Mouse (Mus musculus) forebrain, embryonic 11.5 days (tissue): ENCODE results near the gene Mpp2. TPM values are rescaled to one million over a fixed set of nuclear protein-coding genes. Genes with fewer than 3 reads are reported as not detected.

Experiments
- ATAC-seq: fragments of 200-750 bp; cut with Nextera tagmentation; replicated peaks from 2 replicates; pipeline ENCODE4 v1.8.0; 2017; ENCODE audit warnings: moderate TSS enrichment; ENCODE audit not compliant: low FRiP score
- DNase-seq: peaks from one replicate; pipeline ENCODE4 v3.0.0-alpha.2; 2017; ENCODE audit warnings: low spot score
- H3K27ac ChIP-seq: fragments of 300-500 bp; sonication (generic); 2 replicates; pipeline ENCODE4 v1.5.1; 2014; ENCODE audit warnings: low read depth, low read length
- H3K27me3 ChIP-seq: fragments of 300-500 bp; sonication (generic); 2 replicates; pipeline ENCODE4 v1.6.1; 2014; ENCODE audit warnings: mild to moderate bottlenecking, low read length, mixed read lengths; ENCODE audit not compliant: control insufficient read depth, insufficient read depth
- H3K36me3 ChIP-seq: fragments of 300-500 bp; sonication (generic); 2 replicates; pipeline ENCODE4 v1.6.1; 2014; ENCODE audit warnings: mild to moderate bottlenecking, low read length, moderate library complexity, mixed read lengths; ENCODE audit not compliant: control insufficient read depth, insufficient read depth
- H3K4me1 ChIP-seq: fragments of 300-500 bp; sonication (generic); replicated peaks from 2 replicates; pipeline ENCODE4 v1.6.1; 2014; ENCODE audit warnings: low read length, mixed read lengths; ENCODE audit not compliant: control insufficient read depth, insufficient read depth
- H3K4me2 ChIP-seq: fragments of 300-500 bp; sonication (generic); 2 replicates; pipeline ENCODE4 v1.6.1; 2014; ENCODE audit warnings: low read depth, mild to moderate bottlenecking, low read length, moderate library complexity, mixed read lengths; ENCODE audit not compliant: severe bottlenecking
- H3K4me3 ChIP-seq: fragments of 300-500 bp; sonication (generic); 2 replicates; pipeline ENCODE4 v1.5.1; 2014; ENCODE audit warnings: low read depth, low read length
- H3K9ac ChIP-seq: fragments of 300-500 bp; sonication (generic); 2 replicates; pipeline ENCODE4 v1.6.1; 2014; ENCODE audit warnings: low read length
- H3K9me3 ChIP-seq: fragments of 300-500 bp; sonication (generic); 2 replicates; pipeline ENCODE4 v1.6.1; 2016; ENCODE audit warnings: low read length, mixed read lengths; ENCODE audit not compliant: control insufficient read depth
- WGBS: fragments of 180-500 bp; shearing (Covaris S2); extraction: QIAGEN DNeasy Blood & Tissue Kit; methylation state at CpG from one replicate; pipeline ENCODE4 v1.1.7; 2014; 5-methylcytosine and 5-hydroxymethylcytosine counted together
- polyA plus RNA-seq: library from polyadenylated mRNA; unstranded; fragments of >200 nt; fragmentation: Nextera tagmentation; extraction: Ambion mirVana; gene quantifications from 2 replicates; pipeline ENCODE4 v1.2.1, GENCODE M21; 2014

The Mpp2 gene
- polyA plus RNA-seq, 1 experiment from 2014 or later, result 19.6 TPM

DNA sequence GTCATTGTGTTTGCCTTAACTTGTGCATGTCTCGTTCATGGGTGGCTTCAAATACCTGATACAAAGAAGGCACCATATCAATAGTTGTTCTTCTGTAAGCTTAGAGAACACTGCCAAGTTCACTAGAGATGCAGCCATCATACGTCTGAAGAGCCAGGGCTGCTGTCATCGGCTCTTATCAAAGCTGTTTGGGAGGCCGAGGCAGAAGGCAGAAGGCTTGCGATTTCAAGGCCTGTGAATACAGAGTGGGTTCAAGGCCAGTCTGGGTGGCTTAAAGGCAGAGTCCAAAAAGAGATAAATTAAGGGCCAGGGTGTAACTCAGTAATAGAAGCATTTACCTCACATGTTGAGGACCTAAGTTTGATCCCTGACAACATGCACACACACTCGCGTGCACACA is 52.0 kb downstream of the Mpp2 start:
- Histone ChIP-seq H3K4me1 (no peaks in the 10 kb centered on the region), H3K9me3 (no peaks in the 10 kb centered on the region), H3K9ac (no peak overlapping the region), H3K27me3 (no peaks in the 10 kb centered on the region), H3K4me3 (no peak overlapping the region), H3K27ac (no peak overlapping the region), H3K36me3 (no peaks in the 10 kb centered on the region), H3K4me2 (no peak overlapping the region)
- 88% methylated on average over 7 of the region's 7 CpGs for WGBS
- no peak for DNase-seq
- no peak for ATAC-seq

DNA sequence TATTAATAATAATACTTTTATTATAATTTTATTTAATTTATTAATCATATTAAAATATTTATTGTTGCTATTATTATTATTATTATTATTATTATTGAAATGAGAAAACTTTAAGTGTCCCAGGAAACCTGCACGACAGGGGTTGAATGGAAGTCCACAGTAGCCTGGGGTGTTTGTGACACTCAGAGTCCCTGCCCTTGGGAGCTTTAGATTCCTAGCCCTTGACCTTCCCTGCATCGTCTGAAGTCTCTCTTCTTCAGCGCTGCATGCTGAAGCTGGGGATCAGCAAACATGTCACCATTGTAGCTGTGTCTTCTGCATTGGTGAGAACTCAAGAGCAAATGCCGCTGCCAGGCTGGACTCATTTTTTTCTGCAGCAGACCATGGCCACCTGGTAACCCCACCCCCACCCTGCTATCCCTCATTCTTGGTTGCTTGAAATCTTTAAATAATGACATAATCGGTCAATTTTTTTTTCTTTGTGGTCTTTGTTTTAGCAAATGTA is 52.8 kb downstream of the Mpp2 start:
- no peak overlapping the region for H3K4me3 ChIP-seq
- DNase-seq, result no peak
- H3K4me1 ChIP-seq, result no peaks in the 10 kb centered on the region
- no peak overlapping the region for H3K4me2 ChIP-seq
- H3K27me3 ChIP-seq, result no peaks in the 10 kb centered on the region
- no peaks in the 10 kb centered on the region for H3K36me3 ChIP-seq
- WGBS, result 88% methylated on average over 5 of the region's 5 CpGs
- H3K27ac ChIP-seq, result no peak overlapping the region
- no peak for ATAC-seq
- H3K9me3 ChIP-seq, result no peaks in the 10 kb centered on the region
- H3K9ac ChIP-seq, result no peak overlapping the region

DNA sequence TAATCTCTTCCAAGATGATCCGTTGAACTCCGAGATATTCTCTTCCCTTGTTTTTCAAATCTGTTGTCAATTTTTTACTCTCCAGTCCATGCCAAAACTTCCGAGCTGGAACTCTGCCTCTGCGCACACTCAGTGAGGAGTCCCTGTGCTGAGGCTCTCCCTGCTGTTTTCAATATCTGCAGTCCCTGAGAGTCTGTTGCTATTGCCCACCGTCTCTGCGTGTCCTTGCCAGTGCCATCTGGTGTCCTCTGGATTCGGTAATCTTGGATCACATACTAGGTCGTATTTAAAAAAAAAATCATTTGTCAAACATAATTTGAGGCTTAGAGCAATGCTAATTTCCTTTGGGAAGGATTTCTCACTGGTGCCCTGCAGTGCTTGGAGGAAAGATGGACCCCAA is 53.4 kb downstream of the Mpp2 start:
- ATAC-seq (no peak), DNase-seq (no peak)
- Histone ChIP-seq H3K4me3 (no peak overlapping the region), H3K9ac (no peak overlapping the region), H3K9me3 (no peaks in the 10 kb centered on the region), H3K27ac (no peak overlapping the region), H3K27me3 (no peaks in the 10 kb centered on the region), H3K4me2 (no peak overlapping the region), H3K36me3 (no peaks in the 10 kb centered on the region), H3K4me1 (no peaks in the 10 kb centered on the region)
- 73% methylated on average over 8 of the region's 8 CpGs for WGBS

DNA sequence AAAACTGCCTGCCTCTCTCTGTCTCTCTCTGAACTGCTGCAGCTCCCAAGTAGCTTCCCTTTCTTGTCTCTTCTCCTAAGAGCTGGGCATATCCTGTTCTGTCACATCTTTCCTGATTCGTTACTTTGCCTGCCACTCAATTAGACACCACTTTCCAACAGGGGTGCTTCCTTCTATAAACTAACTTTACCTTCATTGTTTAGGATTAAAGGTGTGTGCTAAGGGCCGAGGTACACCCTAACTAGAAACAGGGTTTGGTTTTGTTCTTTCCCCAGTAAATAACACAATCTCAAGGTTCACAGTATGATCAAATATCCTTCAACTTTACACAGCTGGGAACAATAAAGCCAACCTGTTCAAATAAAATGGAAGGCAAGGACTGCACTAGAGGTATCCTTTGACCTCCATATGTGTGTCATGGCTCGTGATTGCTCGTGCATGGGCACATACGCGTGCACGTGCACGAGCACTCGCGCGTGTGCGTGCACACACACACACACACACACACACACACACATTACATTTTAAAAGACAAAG is 55.2 kb downstream of the Mpp2 start:
- ATAC-seq (no peak), DNase-seq (no peak)
- Histone ChIP-seq H3K27ac (no peak overlapping the region), H3K4me1 (no peaks in the 10 kb centered on the region; the same call in 1 of the 2 replicates), H3K9ac (no peak overlapping the region), H3K9me3 (no peaks in the 10 kb centered on the region), H3K4me3 (no peak overlapping the region), H3K27me3 (no peaks in the 10 kb centered on the region), H3K36me3 (no peaks in the 10 kb centered on the region), H3K4me2 (no peak overlapping the region)
- WGBS, result 89% methylated on average over 12 of the region's 12 CpGs

DNA sequence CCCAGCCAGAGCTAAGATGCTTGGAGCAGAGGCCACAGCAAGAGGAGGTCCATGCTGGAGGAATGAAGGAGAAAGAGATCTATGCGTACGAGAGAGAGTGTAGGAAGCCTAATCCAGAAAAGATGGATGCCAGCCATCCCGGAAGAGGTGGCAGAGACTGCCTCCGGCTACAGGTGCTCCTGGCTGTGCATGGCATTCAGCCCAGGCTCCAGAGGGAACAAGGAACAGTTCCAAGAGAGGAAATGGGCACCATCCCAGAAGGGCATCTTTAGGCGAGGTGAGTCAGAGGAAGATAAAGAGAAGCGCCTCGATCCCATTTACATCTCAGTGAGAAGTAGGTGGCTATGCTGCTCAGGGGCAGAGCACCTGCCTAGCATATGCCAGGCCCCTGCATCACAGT is 57.2 kb downstream of the Mpp2 start:
- 83% methylated on average over 7 of the region's 7 CpGs for WGBS
- Histone ChIP-seq H3K27me3 (no peaks in the 10 kb centered on the region), H3K9me3 (no peaks in the 10 kb centered on the region), H3K4me3 (no peak overlapping the region), H3K36me3 (no peaks in the 10 kb centered on the region), H3K27ac (no peak overlapping the region), H3K4me1 (peaks cover 7% of the 10 kb centered on the region), H3K9ac (no peak overlapping the region), H3K4me2 (no peak overlapping the region)
- no peak for DNase-seq
- ATAC-seq, result no peak

DNA sequence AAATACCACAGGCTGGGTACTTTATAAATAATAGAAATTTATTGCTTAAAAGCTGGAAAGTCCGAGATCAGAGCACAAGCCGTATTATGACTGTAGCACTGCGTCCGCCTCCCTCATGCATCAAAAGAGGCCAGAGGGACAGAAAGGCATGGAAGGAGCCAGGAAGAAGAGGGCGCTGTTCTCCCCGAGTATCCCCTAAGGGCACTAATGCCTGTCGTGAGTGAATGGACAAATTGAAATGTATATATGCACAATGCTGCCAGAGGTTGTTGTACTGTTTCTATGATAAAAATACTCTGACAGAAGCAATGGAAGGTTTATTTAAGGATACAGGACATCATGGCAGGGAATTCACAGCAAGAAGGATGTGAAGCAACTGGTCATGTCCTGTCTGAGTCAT is 58.3 kb downstream of the Mpp2 start:
- Histone ChIP-seq H3K4me2 (no peak overlapping the region), H3K9me3 (no peaks in the 10 kb centered on the region), H3K27ac (no peak overlapping the region), H3K36me3 (no peaks in the 10 kb centered on the region), H3K9ac (no peak overlapping the region), H3K4me3 (no peak overlapping the region), H3K4me1 (peaks cover 11% of the 10 kb centered on the region), H3K27me3 (no peaks in the 10 kb centered on the region)
- no peak for DNase-seq
- ATAC-seq, result no peak
- WGBS, result 41% methylated on average over 7 of the region's 7 CpGs

DNA sequence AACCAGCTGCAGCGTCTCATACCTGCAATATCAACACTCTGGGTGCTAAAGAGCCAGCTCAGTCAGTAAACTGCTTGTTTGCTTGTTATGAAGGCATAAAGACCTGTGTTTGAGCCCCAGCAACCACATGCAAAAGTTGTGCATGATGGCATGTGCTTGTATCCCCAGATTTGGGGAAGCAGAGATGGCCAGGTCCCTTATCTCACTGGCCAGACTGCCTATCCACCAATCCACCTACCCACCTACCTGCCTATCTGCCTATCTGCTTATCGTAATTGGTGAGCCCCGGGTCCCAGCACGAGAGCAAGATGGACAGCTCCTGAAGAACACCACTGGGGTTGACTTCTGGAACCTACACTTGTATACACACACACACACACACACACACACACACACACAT is 59.0 kb downstream of the Mpp2 start:
- no peaks in the 10 kb centered on the region for H3K9me3 ChIP-seq
- no peaks in the 10 kb centered on the region for H3K36me3 ChIP-seq
- WGBS, result 91% methylated on average over 4 of the region's 4 CpGs
- H3K27me3 ChIP-seq, result no peaks in the 10 kb centered on the region
- H3K4me3 ChIP-seq, result no peak overlapping the region
- H3K27ac ChIP-seq, result no peak overlapping the region
- no peak overlapping the region for H3K9ac ChIP-seq
- H3K4me2 ChIP-seq, result no peak overlapping the region
- H3K4me1 ChIP-seq, result peaks cover 11% of the 10 kb centered on the region
- ATAC-seq (no peak), DNase-seq (no peak)

DNA sequence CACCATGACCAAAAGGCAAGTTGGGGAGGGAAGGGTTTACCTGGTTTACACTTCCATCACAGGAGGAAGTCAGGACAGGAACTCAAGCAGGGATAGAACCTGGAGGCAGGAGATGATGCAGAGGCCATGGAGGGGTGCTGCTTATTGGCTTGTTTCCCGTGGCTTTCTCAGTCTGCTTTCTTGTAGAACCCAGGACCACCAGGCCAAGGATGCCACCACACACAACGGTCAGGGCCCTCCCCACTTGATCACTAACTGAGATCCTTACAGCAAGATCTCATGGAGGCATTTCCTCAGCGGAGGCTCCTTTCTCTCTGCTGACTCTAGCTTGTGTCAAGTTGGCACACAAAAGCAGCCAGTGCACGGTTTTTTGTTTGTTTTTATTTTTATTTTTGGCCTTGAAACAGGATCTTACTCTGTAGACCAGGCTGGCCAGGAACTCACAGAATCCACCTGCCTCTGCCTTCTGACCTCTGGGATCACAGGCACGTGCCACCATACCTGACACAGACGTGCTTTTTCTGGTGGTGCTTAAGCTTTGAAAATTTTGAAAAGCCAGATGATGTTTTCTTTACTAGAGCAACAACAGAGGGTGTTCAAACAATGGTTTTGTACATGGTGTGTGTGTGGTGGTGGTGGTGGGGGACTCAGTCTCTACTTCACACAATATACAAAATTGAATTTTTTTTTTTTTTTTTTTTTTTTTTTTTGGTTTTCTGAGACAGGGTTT is 60.1 kb downstream of the Mpp2 start, which contains the start of gene Mpp3:
Gene Mpp3 (minus strand): TSS at position 375 of the 730 bp plus-strand sequence.
- Histone ChIP-seq H3K36me3 (no peaks in the 10 kb centered on the region), H3K27ac (peak within 1 kb of the TSS; percentile 83), H3K4me1 (peaks cover 11% of the 10 kb centered on the region), H3K4me2 (peak within 1 kb of the TSS; percentile 84), H3K9ac (peak within 1 kb of the TSS; percentile 83), H3K9me3 (no peaks in the 10 kb centered on the region), H3K27me3 (no peaks in the 10 kb centered on the region), H3K4me3 (peak within 1 kb of the TSS; percentile 65)
- WGBS, result 76% methylated on average over 6 of the region's 6 CpGs
- ATAC-seq (no peak), DNase-seq (no peak)
